Mouse (Mus musculus): Measurements from ENCODE around the gene Slc7a5.

- TF ChIP-seq ZNF384 (IDR thresholded peaks at IDR 0.05; ENCODE audit: low read depth, low read length) (no peak), MAFK (IDR thresholded peaks at IDR 0.05; ENCODE audit: insufficient read depth, low read depth, low read length) (no peak), ZC3H11A (IDR thresholded peaks at IDR 0.05; ENCODE audit: borderline replicate concordance, low read depth, low read length) (no peak), HCFC1 (IDR thresholded peaks at IDR 0.05; ENCODE audit: borderline replicate concordance, insufficient read depth, low read length) (no peak), CHD2 (IDR thresholded peaks at IDR 0.05; ENCODE audit: low read depth, low read length) (no peak)
These were observed 3.9 kb upstream of the Slc7a5 start for GRCm38 (mm10) chr8:121911400-121911799.

Measured in ES-E14 (cell line).